Mouse (Mus musculus) hindbrain, embryonic 14.5 days (tissue): ENCODE data around the gene Myo9a. TPM values are rescaled to one million over a fixed set of nuclear protein-coding genes. Genes with fewer than 3 reads are reported as not detected.

Experiments used
- ATAC-seq: fragments of 200-750 bp; cut with Nextera tagmentation; 2 replicates; pipeline ENCODE4 v1.8.0; 2017; ENCODE audit warnings: moderate number of reproducible peaks, mild to moderate bottlenecking, moderate TSS enrichment, moderate library complexity; ENCODE audit not compliant: low FRiP score
- DNase-seq: peaks from one replicate; pipeline ENCODE4 v3.0.0-alpha.2; 2015; ENCODE audit warnings: low spot score
- H3K27ac ChIP-seq: fragments of 300-500 bp; sonication (generic); 2 replicates; pipeline ENCODE4 v1.5.1; 2014; ENCODE audit warnings: mild to moderate bottlenecking, moderate library complexity
- H3K27me3 ChIP-seq: fragments of 300-500 bp; sonication (generic); 2 replicates; pipeline ENCODE4 v1.6.1; 2014; ENCODE audit warnings: mild to moderate bottlenecking, low read length, mixed read lengths; ENCODE audit not compliant: control insufficient read depth, insufficient read depth
- H3K36me3 ChIP-seq: fragments of 300-500 bp; sonication (generic); replicated peaks from 2 replicates; pipeline ENCODE4 v1.6.1; 2014; ENCODE audit not compliant: control insufficient read depth, insufficient read depth
- H3K4me1 ChIP-seq: fragments of 300-500 bp; sonication (generic); replicated peaks from 2 replicates; pipeline ENCODE4 v1.6.1; 2014; ENCODE audit warnings: antibody characterized with exemption, low read length, mixed read lengths; ENCODE audit not compliant: control insufficient read depth, insufficient read depth
- H3K4me2 ChIP-seq: fragments of 300-500 bp; sonication (generic); replicated peaks from 2 replicates; pipeline ENCODE4 v1.6.1; 2014; ENCODE audit warnings: mild to moderate bottlenecking, moderate library complexity
- H3K4me3 ChIP-seq: fragments of 300-500 bp; sonication (generic); replicated peaks from 2 replicates; pipeline ENCODE4 v1.5.1; 2014; ENCODE audit warnings: mild to moderate bottlenecking, low read length
- H3K9ac ChIP-seq: fragments of 300-500 bp; sonication (generic); 2 replicates; pipeline ENCODE4 v1.6.1; 2014
- H3K9me3 ChIP-seq: fragments of 300-500 bp; sonication (generic); 2 replicates; pipeline ENCODE4 v1.6.1; 2016; ENCODE audit warnings: low read length; ENCODE audit not compliant: control insufficient read depth
- WGBS: fragments of 180-500 bp; shearing (Covaris S2); extraction: QIAGEN DNeasy Blood & Tissue Kit; methylation state at CpG from one replicate; pipeline ENCODE4 v1.1.7; 2014; 5-methylcytosine and 5-hydroxymethylcytosine counted together
- polyA plus RNA-seq: library from polyadenylated mRNA; unstranded; fragments of >200 nt; fragmentation: Nextera tagmentation; extraction: Ambion mirVana; gene quantifications from 2 replicates; pipeline ENCODE4 v1.2.1, GENCODE M21; 2014

Gene Myo9a
- polyA plus RNA-seq, 1 experiment from 2014 or later, result 29.9 TPM

DNA sequence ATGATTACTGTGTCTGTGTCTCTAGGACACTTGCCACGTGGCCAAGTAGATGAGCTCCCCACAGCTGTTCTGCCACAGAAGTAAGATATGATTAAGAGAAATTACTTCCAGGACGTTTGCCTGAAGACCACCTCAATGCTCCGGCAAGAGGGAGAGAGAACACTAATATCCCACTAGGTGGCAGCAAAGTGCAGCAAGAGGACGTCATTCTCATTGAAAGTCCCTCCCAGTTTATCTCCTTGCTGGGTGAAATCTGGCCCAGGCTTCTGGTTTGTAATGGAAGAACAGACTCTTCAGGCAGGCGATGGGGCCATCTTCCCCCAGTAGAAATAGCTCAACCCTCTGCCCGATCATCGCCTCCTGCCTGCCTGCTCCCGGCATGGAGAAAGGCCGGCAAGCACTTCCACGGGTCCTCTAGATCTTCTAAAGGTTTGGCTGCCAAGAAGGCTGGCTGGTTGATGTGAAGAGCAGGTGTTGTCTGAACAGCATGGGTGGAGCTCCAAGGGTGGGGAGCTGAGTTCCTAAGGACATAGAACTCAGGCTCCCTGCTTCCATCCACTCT is 27.5 kb upstream of the Myo9a start:
- WGBS, result 19% methylated on average over 10 of the region's 10 CpGs
- DNase-seq (peak; percentile 90), ATAC-seq (no peak)
- Histone ChIP-seq H3K9me3 (no peaks in the 10 kb centered on the region), H3K36me3 (no peaks in the 10 kb centered on the region), H3K27me3 (no peaks in the 10 kb centered on the region), H3K4me2 (peak overlapping the region; percentile 22), H3K4me1 (peaks cover 6% of the 10 kb centered on the region; the same call in 1 of the 2 replicates), H3K9ac (0 out of 2 replicates have a peak overlapping the region, but pooled peaks have one; percentile 2), H3K27ac (no peak overlapping the region), H3K4me3 (no peak overlapping the region)

DNA sequence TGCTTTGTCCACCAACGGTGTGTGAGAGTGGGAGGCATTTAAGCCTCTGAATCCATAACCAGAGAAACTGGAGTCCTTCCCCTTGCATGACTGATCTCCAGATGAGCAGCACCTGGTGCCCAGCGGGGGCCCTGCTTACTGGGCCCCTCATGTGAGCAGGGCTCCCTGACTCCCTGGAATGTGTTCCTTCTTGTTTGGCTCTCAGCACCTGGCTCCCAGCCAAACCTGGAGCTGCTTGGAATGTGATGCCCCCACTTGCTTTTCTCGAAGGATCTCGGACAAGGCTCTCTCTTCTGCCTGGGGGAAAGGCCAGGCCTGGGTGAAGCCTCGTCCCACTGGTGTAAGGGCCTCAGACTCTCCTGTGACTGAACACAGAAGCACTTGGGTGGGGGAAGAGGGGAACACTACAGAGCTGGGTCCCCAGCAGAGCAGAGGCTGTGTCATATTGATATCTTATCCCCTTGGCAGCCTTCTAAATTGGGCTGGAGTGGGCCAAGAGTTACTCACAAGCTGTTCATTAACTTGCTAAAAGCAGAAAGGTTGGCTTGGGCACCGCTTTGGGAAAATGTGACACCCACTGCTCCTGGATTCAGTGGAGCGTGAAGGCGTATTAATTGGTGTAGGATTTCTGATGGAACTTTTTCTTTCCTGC is 26.8 kb upstream of the Myo9a start:
- 0 out of 2 replicates have a peak, but pooled peaks have one; percentile 21 for ATAC-seq
- no peaks in the 10 kb centered on the region for H3K27me3 ChIP-seq
- H3K9me3 ChIP-seq, result no peaks in the 10 kb centered on the region
- no peak overlapping the region for H3K4me2 ChIP-seq
- no peaks in the 10 kb centered on the region for H3K36me3 ChIP-seq
- H3K4me3 ChIP-seq, result no peak overlapping the region
- H3K4me1 ChIP-seq, result peaks cover 6% of the 10 kb centered on the region; the same call in 1 of the 2 replicates
- 59% methylated on average over 8 of the region's 8 CpGs for WGBS
- H3K27ac ChIP-seq, result no peak overlapping the region
- no peak overlapping the region for H3K9ac ChIP-seq
- no peak for DNase-seq

DNA sequence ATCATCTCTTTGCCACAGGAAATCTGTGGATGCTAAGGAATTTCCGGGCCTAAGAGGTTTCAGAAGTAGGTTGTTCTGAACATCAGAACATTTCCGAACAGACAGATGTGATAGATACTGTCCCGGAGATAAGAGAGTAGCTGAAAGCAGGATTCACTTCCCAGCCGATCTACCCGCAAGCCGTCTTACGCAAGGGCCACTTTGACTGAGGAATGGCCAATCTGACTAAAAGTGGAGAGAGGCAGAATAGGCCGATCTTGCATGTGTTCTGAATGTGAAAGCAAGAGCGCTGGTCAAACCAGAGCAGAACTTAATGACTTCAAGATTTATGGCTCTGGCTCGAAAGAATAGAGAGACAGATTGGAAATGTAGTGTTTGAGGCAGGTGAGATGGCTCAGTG is 25.2 kb upstream of the Myo9a start:
- Histone ChIP-seq H3K36me3 (no peaks in the 10 kb centered on the region), H3K27ac (no peak overlapping the region), H3K4me3 (no peak overlapping the region), H3K9me3 (no peaks in the 10 kb centered on the region), H3K4me1 (peaks cover 6% of the 10 kb centered on the region; the same call in 1 of the 2 replicates), H3K9ac (no peak overlapping the region), H3K4me2 (no peak overlapping the region), H3K27me3 (no peaks in the 10 kb centered on the region)
- WGBS, result 93% methylated on average over 10 of the region's 10 CpGs
- no peak for DNase-seq
- no peak for ATAC-seq

DNA sequence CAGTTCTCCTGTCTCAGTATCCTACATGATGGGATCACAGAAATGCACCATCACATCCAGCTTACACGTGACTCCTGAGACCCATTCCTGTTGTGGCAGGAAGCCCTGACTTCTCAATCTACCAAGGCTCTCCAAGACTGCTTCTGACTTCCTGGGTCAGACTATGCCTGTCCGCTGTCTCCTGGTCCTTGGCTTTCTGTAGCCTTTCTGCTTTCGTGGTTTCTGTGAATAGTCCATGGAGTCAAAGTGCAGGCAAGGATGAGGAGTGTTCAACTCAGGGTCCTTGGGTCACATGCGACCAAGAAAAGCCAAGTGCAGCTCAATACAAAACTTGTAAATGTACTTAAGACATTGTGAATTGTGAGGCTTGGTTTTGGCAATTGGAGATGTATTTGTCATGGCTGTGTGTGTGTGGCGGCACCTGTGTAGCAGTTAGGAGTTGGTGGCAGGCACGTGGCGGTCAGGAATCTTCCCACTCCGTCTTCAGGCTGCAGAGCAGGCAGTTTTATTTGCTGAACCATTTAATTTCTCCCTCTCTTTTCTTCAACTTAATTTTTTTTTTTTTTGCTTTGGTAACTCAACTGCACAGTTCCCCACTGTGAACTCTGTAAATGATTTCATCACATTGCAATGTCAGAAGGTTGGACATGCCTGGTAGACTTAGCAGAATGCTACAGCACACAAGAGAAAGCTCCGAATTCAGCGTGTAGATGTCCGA is 23.0 kb upstream of the Myo9a start:
- WGBS, result 85% methylated on average over 11 of the region's 11 CpGs
- H3K27ac ChIP-seq, result no peak overlapping the region

DNA sequence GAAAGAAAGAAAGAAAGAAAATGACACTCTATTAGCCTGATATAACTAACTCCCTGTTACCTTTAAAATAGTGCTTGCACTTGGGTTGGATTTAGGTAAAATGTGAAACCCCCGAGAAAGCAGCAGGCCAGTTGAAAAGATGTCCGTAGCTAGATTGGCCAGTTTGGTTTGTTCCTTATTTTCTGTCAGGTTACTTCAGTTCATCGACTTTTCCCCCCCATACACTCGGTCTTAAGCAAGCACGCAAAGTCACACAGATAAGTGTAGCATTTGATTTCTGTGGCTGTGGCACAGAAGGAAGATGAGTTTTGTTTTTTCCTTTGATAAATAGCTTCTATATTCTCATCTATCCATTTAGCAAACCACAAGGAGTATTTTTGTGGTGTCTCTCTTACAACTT is 19.6 kb upstream of the Myo9a start:
- no peak overlapping the region for H3K27ac ChIP-seq
- WGBS, result 90% methylated on average over 5 of the region's 5 CpGs
- no peak overlapping the region for H3K4me3 ChIP-seq
- no peaks in the 10 kb centered on the region for H3K9me3 ChIP-seq
- no peaks in the 10 kb centered on the region for H3K27me3 ChIP-seq
- H3K4me1 ChIP-seq, result no peaks in the 10 kb centered on the region
- no peak overlapping the region for H3K4me2 ChIP-seq
- H3K36me3 ChIP-seq, result peaks cover 4% of the 10 kb centered on the region; the same call in 1 of the 2 replicates
- ATAC-seq, result no peak
- no peak for DNase-seq
- no peak overlapping the region for H3K9ac ChIP-seq

More for the DNA sequence above, 23.0 kb upstream of the Myo9a start:
- Histone ChIP-seq H3K9me3 (no peaks in the 10 kb centered on the region), H3K4me3 (no peak overlapping the region), H3K4me1 (peaks cover 6% of the 10 kb centered on the region; the same call in 1 of the 2 replicates), H3K36me3 (no peaks in the 10 kb centered on the region), H3K4me2 (no peak overlapping the region), H3K9ac (no peak overlapping the region), H3K27me3 (no peaks in the 10 kb centered on the region)
- ATAC-seq, result no peak
- no peak for DNase-seq

DNA sequence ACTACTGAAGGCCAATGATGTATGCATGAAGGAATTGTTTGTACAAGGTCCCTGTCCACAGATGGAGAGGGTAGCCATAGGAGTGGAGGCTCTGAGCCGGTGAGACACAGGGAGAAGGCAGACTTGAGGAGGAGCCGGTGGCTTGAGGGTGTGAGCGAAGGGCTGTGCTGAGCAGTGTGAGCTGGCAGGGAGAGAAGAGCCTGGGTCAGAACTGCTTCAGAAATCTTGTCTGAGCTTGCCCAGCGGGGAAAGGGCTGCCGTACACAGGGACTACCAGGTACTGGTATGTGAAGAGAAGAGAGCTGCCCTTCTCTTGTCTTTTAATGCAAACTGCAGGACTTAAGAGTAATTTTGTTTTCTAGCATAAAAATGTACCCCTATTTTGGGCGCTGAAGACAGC is 17.6 kb upstream of the Myo9a start:
- Histone ChIP-seq H3K9ac (no peak overlapping the region), H3K4me2 (no peak overlapping the region), H3K4me1 (no peaks in the 10 kb centered on the region), H3K27ac (no peak overlapping the region), H3K27me3 (no peaks in the 10 kb centered on the region), H3K4me3 (no peak overlapping the region), H3K9me3 (no peaks in the 10 kb centered on the region), H3K36me3 (peaks cover 16% of the 10 kb centered on the region)
- WGBS, result 70% methylated on average over 6 of the region's 6 CpGs
- ATAC-seq, result no peak
- no peak for DNase-seq

DNA sequence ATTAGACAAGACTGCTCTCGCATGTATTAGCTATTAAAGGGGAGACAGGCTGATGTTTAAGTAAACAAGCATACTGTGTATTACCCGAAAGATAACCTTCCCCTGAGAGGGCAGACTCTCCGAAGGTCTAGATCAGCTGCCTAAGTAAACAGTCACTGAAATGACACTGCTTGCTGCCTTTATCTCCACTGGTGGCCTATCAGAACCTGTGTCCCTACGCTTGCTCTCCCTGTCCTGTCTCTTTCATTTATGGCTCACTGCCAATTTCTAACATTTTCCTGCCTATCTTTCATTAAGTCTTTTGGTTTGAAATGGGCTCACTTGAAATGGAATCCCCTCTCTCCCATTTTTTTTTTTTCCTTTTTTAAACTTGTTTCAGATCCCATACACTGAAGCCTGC is 15.3 kb upstream of the Myo9a start:
- Histone ChIP-seq H3K4me3 (no peak overlapping the region), H3K9me3 (no peaks in the 10 kb centered on the region), H3K9ac (no peak overlapping the region), H3K27ac (no peak overlapping the region), H3K4me2 (no peak overlapping the region), H3K4me1 (no peaks in the 10 kb centered on the region), H3K27me3 (no peaks in the 10 kb centered on the region), H3K36me3 (peaks cover 16% of the 10 kb centered on the region)
- 76% methylated on average over 4 of the region's 4 CpGs for WGBS
- DNase-seq (no peak), ATAC-seq (no peak)

DNA sequence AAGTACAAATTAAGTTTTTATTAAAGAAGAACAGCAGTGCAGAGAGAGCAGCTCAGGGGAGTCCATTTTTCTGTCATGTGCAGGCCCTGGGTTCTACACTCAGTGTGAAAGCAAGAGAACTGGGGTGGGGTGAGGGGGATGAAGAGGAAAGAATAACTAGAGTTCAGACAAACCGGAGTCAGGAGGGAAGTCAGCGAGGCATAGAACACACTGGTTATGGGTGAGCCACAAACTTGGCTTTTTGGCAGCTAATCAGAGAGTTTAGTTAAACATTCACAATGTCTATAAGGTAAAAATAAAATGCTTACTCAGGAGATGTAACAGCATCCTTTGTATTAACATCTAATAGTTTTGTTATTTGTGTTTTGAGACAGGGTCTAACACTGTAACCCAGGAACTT is 10.1 kb upstream of the Myo9a start:
- no peaks in the 10 kb centered on the region for H3K9me3 ChIP-seq
- H3K27me3 ChIP-seq, result no peaks in the 10 kb centered on the region
- H3K4me1 ChIP-seq, result no peaks in the 10 kb centered on the region
- H3K9ac ChIP-seq, result no peak overlapping the region
- ATAC-seq (no peak), DNase-seq (no peak)
- H3K36me3 ChIP-seq, result peaks cover 13% of the 10 kb centered on the region
- 84% methylated on average over 2 of the region's 2 CpGs for WGBS
- H3K4me2 ChIP-seq, result no peak overlapping the region
- no peak overlapping the region for H3K27ac ChIP-seq
- H3K4me3 ChIP-seq, result no peak overlapping the region

DNA sequence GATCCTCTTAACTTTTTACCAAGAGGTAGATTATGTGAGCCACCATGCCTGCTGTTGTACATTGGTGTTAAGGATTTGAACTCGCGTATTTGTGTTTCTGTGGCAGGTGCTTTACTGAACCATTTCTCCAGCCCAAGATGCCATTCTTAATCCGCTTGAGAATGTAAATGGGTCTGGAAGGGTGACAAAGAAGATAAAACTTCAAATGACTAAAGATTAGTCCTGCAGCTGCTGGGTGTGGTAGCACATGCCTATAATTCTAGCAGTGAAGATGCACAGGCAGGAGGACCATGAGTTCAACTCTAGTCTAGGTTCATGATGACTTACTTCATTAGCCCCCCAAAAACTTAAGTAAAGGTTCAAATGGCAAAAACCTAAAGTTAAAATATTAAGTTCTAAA is 6.8 kb upstream of the Myo9a start:
- H3K36me3 ChIP-seq, result no peaks in the 10 kb centered on the region
- H3K4me2 ChIP-seq, result no peak overlapping the region
- no peak overlapping the region for H3K4me3 ChIP-seq
- DNase-seq (no peak), ATAC-seq (no peak)
- WGBS, result 96% methylated on average over 3 of the region's 3 CpGs
- H3K4me1 ChIP-seq, result no peaks in the 10 kb centered on the region
- no peaks in the 10 kb centered on the region for H3K9me3 ChIP-seq
- no peak overlapping the region for H3K27ac ChIP-seq
- H3K27me3 ChIP-seq, result no peaks in the 10 kb centered on the region
- H3K9ac ChIP-seq, result no peak overlapping the region
